Mouse (Mus musculus) embryonic facial prominence, embryonic 11.5 days (tissue): ENCODE measurements around the gene Tnfrsf8. TPM values are rescaled to one million over a fixed set of nuclear protein-coding genes. Genes with fewer than 3 reads are reported as not detected.

Experiments
- ATAC-seq: fragments of 200-750 bp; cut with Nextera tagmentation; replicated peaks from 2 replicates; pipeline ENCODE4 v1.8.0; 2017; ENCODE audit warnings: low read depth; ENCODE audit not compliant: insufficient number of reproducible peaks, low FRiP score, low TSS enrichment
- DNase-seq: peaks from one replicate; pipeline ENCODE4 v3.0.0-alpha.2; 2015; ENCODE audit warnings: low spot score
- H3K27ac ChIP-seq: fragments of 300-500 bp; sonication (generic); replicated peaks from 2 replicates; pipeline ENCODE4 v1.5.1; 2014; ENCODE audit warnings: mild to moderate bottlenecking, low read depth, low read length, control low read depth
- H3K27me3 ChIP-seq: fragments of 300-500 bp; sonication (generic); 2 replicates; pipeline ENCODE4 v1.6.1; 2014; ENCODE audit warnings: mild to moderate bottlenecking, low read length, moderate library complexity, mixed read lengths; ENCODE audit not compliant: control insufficient read depth, insufficient read depth
- H3K36me3 ChIP-seq: fragments of 300-500 bp; sonication (generic); replicated peaks from 2 replicates; pipeline ENCODE4 v1.6.1; 2014; ENCODE audit warnings: low read depth, mild to moderate bottlenecking, low read length, moderate library complexity, mixed read lengths; ENCODE audit not compliant: control insufficient read depth, insufficient read depth
- H3K4me1 ChIP-seq: fragments of 300-500 bp; sonication (generic); 2 replicates; pipeline ENCODE4 v1.6.1; 2014; ENCODE audit warnings: low read length, mixed read lengths; ENCODE audit not compliant: control insufficient read depth, insufficient read depth
- H3K4me2 ChIP-seq: fragments of 300-500 bp; sonication (generic); 2 replicates; pipeline ENCODE4 v1.6.1; 2014; ENCODE audit warnings: low read depth, mild to moderate bottlenecking, control low read depth, low read length, moderate library complexity
- H3K4me3 ChIP-seq: fragments of 300-500 bp; sonication (generic); 2 replicates; pipeline ENCODE4 v1.5.1; 2014; ENCODE audit warnings: low read depth, low read length, control low read depth
- H3K9ac ChIP-seq: fragments of 300-500 bp; sonication (generic); replicated peaks from 2 replicates; pipeline ENCODE4 v1.6.1; 2014; ENCODE audit warnings: mild to moderate bottlenecking, control low read depth, low read length
- H3K9me3 ChIP-seq: fragments of 300-500 bp; sonication (generic); replicated peaks from 2 replicates; pipeline ENCODE4 v1.6.1; 2016; ENCODE audit warnings: mild to moderate bottlenecking, low read length, inconsistent platforms, mixed read lengths; ENCODE audit not compliant: control insufficient read depth
- WGBS: fragments of 180-500 bp; shearing (Covaris S2); extraction: QIAGEN DNeasy Blood & Tissue Kit; methylation state at CpG from one replicate; pipeline ENCODE4 v1.1.7; 2014; 5-methylcytosine and 5-hydroxymethylcytosine counted together
- polyA plus RNA-seq: library from polyadenylated mRNA; unstranded; fragments of >200 nt; fragmentation: Nextera tagmentation; extraction: Ambion mirVana; gene quantifications from 2 replicates; pipeline ENCODE4 v1.2.1, GENCODE M21; 2014

Gene Tnfrsf8
- polyA plus RNA-seq, 1 experiment from 2014 or later, result 0.08 TPM

GRCm38 (mm10) chr4:145247556-145247955 is 67.4 kb downstream of the Tnfrsf8 start:
- DNase-seq, result no peak
- Histone ChIP-seq H3K4me3 (no peak overlapping the region), H3K27ac (no peak overlapping the region), H3K9me3 (no peaks in the 10 kb centered on the region), H3K4me1 (no peaks in the 10 kb centered on the region), H3K36me3 (no peaks in the 10 kb centered on the region), H3K27me3 (peaks cover 12% of the 10 kb centered on the region), H3K4me2 (no peak overlapping the region), H3K9ac (no peak overlapping the region)
- no peak for ATAC-seq
- WGBS, result 74% methylated on average over 2 of the region's 2 CpGs

- DNase-seq (peak; percentile 36), ATAC-seq (peak; percentile 66)
- H3K9ac ChIP-seq, result peak within 1 kb of the TSS; percentile 48
- no peaks in the 10 kb centered on the region for H3K36me3 ChIP-seq
- no peak within 1 kb of the TSS for H3K27ac ChIP-seq
- H3K4me3 ChIP-seq, result peak within 1 kb of the TSS; percentile 33
- WGBS, result 1% methylated on average over 47 of the region's 47 CpGs
- peaks cover 12% of the 10 kb centered on the region for H3K27me3 ChIP-seq
- H3K4me2 ChIP-seq, result peak within 1 kb of the TSS; percentile 81
- no peaks in the 10 kb centered on the region for H3K9me3 ChIP-seq
- H3K4me1 ChIP-seq, result no peaks in the 10 kb centered on the region
Measured at GRCm38 (mm10) chr4:145246173-145247011, 68.6 kb downstream of the Tnfrsf8 start, which contains the start of gene Tnfrsf1b. Gene Tnfrsf1b, minus strand, starts transcription at chr4:145246870.

GRCm38 (mm10) chr4:145245581-145245980 is 69.4 kb downstream of the Tnfrsf8 start:
- DNase-seq, result no peak
- Histone ChIP-seq H3K36me3 (no peaks in the 10 kb centered on the region), H3K9me3 (no peaks in the 10 kb centered on the region), H3K27ac (no peak overlapping the region), H3K4me2 (no peak overlapping the region), H3K9ac (no peak overlapping the region), H3K4me3 (peak overlapping the region; percentile 33; the same call in 1 of the 2 replicates), H3K27me3 (peaks cover 12% of the 10 kb centered on the region), H3K4me1 (no peaks in the 10 kb centered on the region)
- ATAC-seq, result no peak
- WGBS, result 87% methylated on average over 3 of the region's 3 CpGs

GRCm38 (mm10) chr4:145244676-145245075 is 70.3 kb downstream of the Tnfrsf8 start:
- Histone ChIP-seq H3K27me3 (peaks cover 12% of the 10 kb centered on the region), H3K27ac (no peak overlapping the region), H3K36me3 (no peaks in the 10 kb centered on the region), H3K9ac (no peak overlapping the region), H3K4me2 (no peak overlapping the region), H3K9me3 (no peaks in the 10 kb centered on the region), H3K4me1 (no peaks in the 10 kb centered on the region), H3K4me3 (no peak overlapping the region)
- ATAC-seq (no peak), DNase-seq (no peak)
- 83% methylated on average over 2 of the region's 2 CpGs for WGBS

GRCm38 (mm10) chr4:145242719-145243350 is 72.1 kb downstream of the Tnfrsf8 start:
- no peaks in the 10 kb centered on the region for H3K36me3 ChIP-seq
- DNase-seq, result no peak
- peaks cover 12% of the 10 kb centered on the region for H3K27me3 ChIP-seq
- ATAC-seq, result no peak
- no peaks in the 10 kb centered on the region for H3K9me3 ChIP-seq
- H3K9ac ChIP-seq, result no peak overlapping the region
- no peak overlapping the region for H3K4me2 ChIP-seq
- H3K4me1 ChIP-seq, result no peaks in the 10 kb centered on the region
- H3K27ac ChIP-seq, result no peak overlapping the region
- no peak overlapping the region for H3K4me3 ChIP-seq
- WGBS, result 50% methylated on average over 1 of the region's 1 CpGs

GRCm38 (mm10) chr4:145240723-145241231 is 74.2 kb downstream of the Tnfrsf8 start:
- Histone ChIP-seq H3K4me1 (no peaks in the 10 kb centered on the region), H3K4me3 (no peak overlapping the region), H3K27ac (no peak overlapping the region), H3K4me2 (no peak overlapping the region), H3K9me3 (no peaks in the 10 kb centered on the region), H3K27me3 (no peaks in the 10 kb centered on the region; the same call in 1 of the 2 replicates), H3K36me3 (no peaks in the 10 kb centered on the region), H3K9ac (no peak overlapping the region)
- whole genome bisulfite sequencing, result 65% methylated on average over 4 of the region's 4 CpGs
- ATAC-seq (no peak), DNase-seq (no peak)

- H3K9me3 ChIP-seq, result no peaks in the 10 kb centered on the region
- no peak overlapping the region for H3K27ac ChIP-seq
- no peak overlapping the region for H3K9ac ChIP-seq
- H3K4me1 ChIP-seq, result no peaks in the 10 kb centered on the region
- H3K4me2 ChIP-seq, result no peak overlapping the region
- no peak overlapping the region for H3K4me3 ChIP-seq
- H3K27me3 ChIP-seq, result no peaks in the 10 kb centered on the region
- DNase-seq, result no peak
- no peaks in the 10 kb centered on the region for H3K36me3 ChIP-seq
- 41% methylated on average over 4 of the region's 4 CpGs for WGBS
- no peak for ATAC-seq
Measured at GRCm38 (mm10) chr4:145239049-145239830, 75.7 kb downstream of the Tnfrsf8 start.
